Mouse (Mus musculus): ENCODE results near the gene Recql5. TPM values are rescaled to one million over a fixed set of nuclear protein-coding genes. Genes with fewer than 3 reads are reported as not detected.

Recql5 gene
- polyA plus RNA-seq, 1 experiment from 2014 or later: 16.0 TPM

DNA sequence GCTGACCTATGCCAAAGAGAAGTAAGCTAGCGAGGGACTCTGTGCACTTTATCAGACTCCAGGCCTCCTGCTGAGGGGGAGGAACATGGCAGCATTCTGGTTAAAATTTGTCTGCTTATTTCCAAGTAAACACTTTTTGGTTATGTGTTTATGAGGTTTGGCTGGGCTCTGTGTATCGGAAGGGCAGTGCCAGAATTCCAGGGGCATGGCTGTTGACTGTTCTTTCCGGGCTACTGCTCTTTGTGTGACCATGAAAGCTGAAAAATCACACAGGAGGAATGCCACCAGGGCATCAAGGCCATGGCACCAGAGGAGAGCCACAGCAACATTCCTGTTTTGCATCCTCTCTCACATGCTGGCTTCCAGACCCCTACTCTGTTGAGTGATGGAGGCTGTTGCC lies 27.2 kb downstream of the Recql5 start:
- H3K4me2 ChIP-seq (replicated peaks; ENCODE audit: low read depth, low read length): no peak overlapping the region
- no peaks in the 10 kb centered on the region for H3K36me3 ChIP-seq (ENCODE audit: control insufficient read depth, insufficient read depth, low read length)
- H3K4me1 ChIP-seq (replicated peaks; ENCODE audit: control insufficient read depth, insufficient read depth, low read length): no peaks in the 10 kb centered on the region
- H3K9me3 ChIP-seq (ENCODE audit: control insufficient read depth, low read length): no peaks in the 10 kb centered on the region
- no peak overlapping the region for H3K9ac ChIP-seq (ENCODE audit: low read depth, low read length)
- DNase-seq (ENCODE audit: low spot score): no peak
- ATAC-seq (ENCODE audit: low FRiP score): no peak
- 82% methylated on average over 3 of the region's 3 CpGs for WGBS
- no peak overlapping the region for H3K4me3 ChIP-seq (ENCODE audit: low read depth, low read length)
- H3K27me3 ChIP-seq (ENCODE audit: control insufficient read depth, insufficient read depth, low read length): no peaks in the 10 kb centered on the region
- no peak overlapping the region for H3K27ac ChIP-seq (ENCODE audit: low read depth, low read length)

DNA sequence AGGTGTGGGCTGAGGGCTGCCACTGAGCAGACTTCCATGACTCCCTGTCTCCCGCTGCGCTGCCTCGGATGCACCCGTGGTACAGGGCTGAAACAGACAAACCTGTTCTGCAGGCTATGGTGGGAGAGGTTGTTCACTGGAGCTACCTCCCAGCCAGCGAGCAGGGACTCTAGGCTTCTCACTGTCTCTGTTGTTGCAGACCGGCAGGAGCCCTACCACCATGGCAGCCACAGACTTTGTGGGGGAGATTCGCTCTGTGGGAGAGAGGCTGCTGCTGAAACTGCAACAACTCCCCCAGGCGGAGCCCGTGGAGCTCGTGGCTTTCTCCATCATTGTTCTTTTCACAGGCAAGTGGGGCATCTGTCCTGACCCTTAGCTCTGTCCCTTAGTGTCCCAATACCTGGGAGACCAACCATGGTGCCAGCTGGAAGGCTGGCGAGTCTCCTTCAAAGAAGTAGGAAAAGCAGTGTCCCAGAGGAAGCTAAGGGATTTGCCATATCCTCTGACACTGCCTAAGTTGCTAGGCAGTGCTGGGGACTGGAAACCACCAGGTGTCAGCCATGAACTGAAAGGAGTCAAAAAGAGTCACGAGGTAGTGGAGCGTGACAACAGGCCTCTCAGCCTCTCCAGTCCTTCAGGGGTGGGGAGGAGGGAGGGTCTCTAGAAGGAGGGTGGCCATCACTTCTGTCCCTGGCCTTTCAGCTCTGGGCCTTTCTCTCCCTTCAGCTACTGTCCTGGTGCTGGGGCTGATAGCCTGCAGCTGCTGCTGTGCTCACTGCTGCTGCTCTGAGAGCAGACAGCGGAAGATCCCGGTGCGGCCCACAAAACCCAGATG lies 28.1 kb downstream of the Recql5 start:
- ATAC-seq (ENCODE audit: low FRiP score) (no peak), DNase-seq (ENCODE audit: low spot score) (no peak)
- Histone ChIP-seq H3K4me1 (replicated peaks; ENCODE audit: control insufficient read depth, insufficient read depth, low read length) (peaks cover 2% of the 10 kb centered on the region), H3K9ac (ENCODE audit: low read depth, low read length) (no peak overlapping the region), H3K27me3 (ENCODE audit: control insufficient read depth, insufficient read depth, low read length) (no peaks in the 10 kb centered on the region), H3K4me3 (ENCODE audit: low read depth, low read length) (no peak overlapping the region), H3K4me2 (replicated peaks; ENCODE audit: low read depth, low read length) (no peak overlapping the region), H3K9me3 (ENCODE audit: control insufficient read depth, low read length) (no peaks in the 10 kb centered on the region), H3K27ac (ENCODE audit: low read depth, low read length) (0 out of 2 replicates have a peak overlapping the region, but pooled peaks have one; percentile 24), H3K36me3 (ENCODE audit: control insufficient read depth, insufficient read depth, low read length) (no peaks in the 10 kb centered on the region)
- WGBS: 46% methylated on average over 16 of the region's 16 CpGs

DNA sequence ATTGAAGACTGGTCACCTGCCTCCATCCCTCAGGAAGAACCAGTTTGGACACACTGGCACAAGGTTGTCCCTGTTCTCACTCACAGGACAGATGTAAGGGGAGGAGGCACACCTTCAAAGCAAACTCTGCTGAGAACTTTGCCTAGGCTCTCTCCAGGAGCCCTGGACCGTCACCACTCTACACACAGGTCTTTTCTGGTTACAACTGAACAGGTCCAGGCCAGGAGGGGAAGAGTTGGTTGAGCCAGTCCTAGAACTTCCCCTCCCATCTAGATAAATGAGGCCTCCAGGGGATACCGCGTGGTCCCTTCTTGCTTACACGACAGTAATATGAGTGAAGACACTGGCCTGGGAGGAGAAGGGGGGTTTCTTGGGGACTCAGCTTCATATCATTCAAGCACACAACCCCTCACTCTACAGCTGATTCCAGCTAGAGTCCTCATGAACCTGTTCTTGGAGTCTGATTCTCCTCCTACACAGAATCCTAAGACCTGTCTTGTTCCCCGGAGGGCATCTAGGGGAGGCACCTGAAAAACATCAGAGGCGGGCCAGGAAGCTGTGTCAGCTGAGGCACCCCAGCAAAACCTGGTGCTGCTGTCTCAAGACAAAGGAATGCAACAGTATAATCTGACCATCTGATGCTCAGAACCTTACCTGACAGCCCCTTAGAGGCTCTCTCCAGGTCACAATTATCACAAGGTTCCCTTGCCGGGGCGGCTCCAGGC lies 28.9 kb downstream of the Recql5 start:
- Histone ChIP-seq H3K4me3 (ENCODE audit: low read depth, low read length) (no peak overlapping the region), H3K9me3 (ENCODE audit: control insufficient read depth, low read length) (no peaks in the 10 kb centered on the region), H3K4me1 (replicated peaks; ENCODE audit: control insufficient read depth, insufficient read depth, low read length) (peaks cover 7% of the 10 kb centered on the region), H3K36me3 (ENCODE audit: control insufficient read depth, insufficient read depth, low read length) (no peaks in the 10 kb centered on the region), H3K4me2 (replicated peaks; ENCODE audit: low read depth, low read length) (no peak overlapping the region), H3K27ac (ENCODE audit: low read depth, low read length) (no peak overlapping the region), H3K27me3 (ENCODE audit: control insufficient read depth, insufficient read depth, low read length) (no peaks in the 10 kb centered on the region), H3K9ac (ENCODE audit: low read depth, low read length) (no peak overlapping the region)
- DNase-seq (ENCODE audit: low spot score) (no peak), ATAC-seq (ENCODE audit: low FRiP score) (no peak)
- 83% methylated on average over 8 of the region's 8 CpGs for WGBS

DNA sequence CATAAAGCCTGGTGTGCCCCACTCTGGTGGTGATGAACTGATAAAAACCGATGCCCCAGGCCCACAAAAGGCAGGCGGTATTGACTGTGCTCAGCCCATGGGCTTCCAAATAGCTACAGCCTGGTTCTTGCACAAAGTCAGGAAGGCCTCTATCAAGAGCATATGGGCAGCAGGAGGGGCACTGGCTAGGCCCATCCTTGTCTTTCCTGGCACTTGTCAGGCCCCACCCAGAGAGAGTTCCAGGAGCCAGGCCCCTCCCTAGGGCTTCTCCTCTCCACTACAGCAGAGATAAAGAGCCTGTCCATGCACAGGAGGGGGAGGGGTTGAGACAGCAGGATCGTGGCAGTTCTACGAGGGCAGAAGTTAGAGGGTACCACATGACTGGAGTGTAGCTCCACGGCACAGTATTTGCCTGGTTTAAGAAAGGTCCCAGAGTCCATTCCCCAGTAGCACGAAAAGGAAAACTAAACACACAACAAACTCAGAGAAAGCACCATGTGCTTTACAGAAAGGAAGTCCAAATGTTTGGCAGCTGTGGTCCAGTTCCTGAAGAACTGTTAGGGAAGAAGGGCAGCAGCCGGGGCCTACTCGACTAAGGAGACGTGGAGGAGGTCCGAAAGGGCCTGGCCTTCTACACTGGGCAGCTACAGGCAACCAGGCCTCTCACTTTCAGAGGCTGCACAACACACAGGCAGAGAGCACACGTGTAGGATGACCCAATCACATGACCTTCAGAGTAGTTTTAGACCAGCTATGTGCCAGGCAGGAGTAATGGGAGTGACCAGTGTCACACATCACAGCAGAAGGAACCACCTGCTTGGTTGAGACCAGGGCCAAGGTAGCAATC lies 29.7 kb downstream of the Recql5 start:
- no peak overlapping the region for H3K4me3 ChIP-seq (ENCODE audit: low read depth, low read length)
- WGBS: 77% methylated on average over 11 of the region's 11 CpGs
- no peak for ATAC-seq (ENCODE audit: low FRiP score)
- H3K4me1 ChIP-seq (replicated peaks; ENCODE audit: control insufficient read depth, insufficient read depth, low read length): peaks cover 7% of the 10 kb centered on the region
- no peak overlapping the region for H3K27ac ChIP-seq (ENCODE audit: low read depth, low read length)
- no peaks in the 10 kb centered on the region for H3K36me3 ChIP-seq (ENCODE audit: control insufficient read depth, insufficient read depth, low read length)
- H3K27me3 ChIP-seq (ENCODE audit: control insufficient read depth, insufficient read depth, low read length): no peaks in the 10 kb centered on the region
- no peak overlapping the region for H3K4me2 ChIP-seq (replicated peaks; ENCODE audit: low read depth, low read length)
- DNase-seq (ENCODE audit: low spot score): no peak
- H3K9ac ChIP-seq (ENCODE audit: low read depth, low read length): no peak overlapping the region
- H3K9me3 ChIP-seq (ENCODE audit: control insufficient read depth, low read length): no peaks in the 10 kb centered on the region

DNA sequence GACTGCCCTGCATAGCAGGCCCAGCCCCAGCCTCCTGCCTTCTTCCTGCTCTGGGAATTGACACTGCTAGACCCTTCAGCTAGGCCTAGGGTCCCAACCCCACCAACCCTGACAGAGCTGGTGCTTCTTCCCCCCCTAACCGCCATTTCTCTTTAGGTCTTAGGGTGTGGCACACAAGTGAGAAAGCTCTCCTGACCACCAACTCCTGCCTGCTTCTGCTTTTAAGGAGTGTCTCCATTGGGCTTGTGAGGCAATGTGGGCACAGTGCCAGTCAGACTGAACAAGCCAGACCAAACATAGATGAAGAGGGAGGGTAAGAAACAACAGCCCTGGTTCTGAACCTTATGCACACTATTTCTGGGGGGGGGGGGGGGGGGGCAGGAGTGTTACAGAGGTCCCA lies 30.4 kb downstream of the Recql5 start:
- no peaks in the 10 kb centered on the region for H3K27me3 ChIP-seq (ENCODE audit: control insufficient read depth, insufficient read depth, low read length)
- H3K36me3 ChIP-seq (ENCODE audit: control insufficient read depth, insufficient read depth, low read length): no peaks in the 10 kb centered on the region
- WGBS: 91% methylated on average over 1 of the region's 1 CpGs
- no peak for DNase-seq (ENCODE audit: low spot score)
- H3K9me3 ChIP-seq (ENCODE audit: control insufficient read depth, low read length): no peaks in the 10 kb centered on the region
- H3K4me1 ChIP-seq (replicated peaks; ENCODE audit: control insufficient read depth, insufficient read depth, low read length): peaks cover 7% of the 10 kb centered on the region
- H3K4me3 ChIP-seq (ENCODE audit: low read depth, low read length): no peak overlapping the region
- H3K27ac ChIP-seq (ENCODE audit: low read depth, low read length): no peak overlapping the region
- H3K9ac ChIP-seq (ENCODE audit: low read depth, low read length): no peak overlapping the region
- ATAC-seq (ENCODE audit: low FRiP score): no peak
- no peak overlapping the region for H3K4me2 ChIP-seq (replicated peaks; ENCODE audit: low read depth, low read length)

DNA sequence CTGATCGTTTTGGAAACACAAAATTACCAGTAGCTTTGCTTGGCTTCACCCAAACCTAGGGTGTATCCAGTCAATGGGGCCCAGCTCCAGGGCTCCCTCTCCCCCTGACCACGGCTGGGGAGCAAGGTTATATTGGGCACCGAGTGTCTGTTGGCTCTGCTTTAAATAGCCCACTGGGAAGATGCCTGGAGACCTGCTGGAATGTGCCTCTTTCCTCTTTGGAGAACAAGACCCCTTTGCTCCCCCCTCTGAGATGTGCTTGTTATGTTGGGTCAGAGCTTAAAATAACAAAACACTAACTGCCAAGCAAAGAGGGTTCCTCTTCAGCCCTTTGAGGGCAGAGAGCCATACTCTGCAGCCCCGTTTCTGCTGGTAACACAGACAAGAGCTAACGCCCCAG lies 31.1 kb downstream of the Recql5 start:
- ATAC-seq (ENCODE audit: low FRiP score) (no peak), DNase-seq (ENCODE audit: low spot score) (no peak)
- no peak overlapping the region for H3K4me3 ChIP-seq (ENCODE audit: low read depth, low read length)
- H3K9ac ChIP-seq (ENCODE audit: low read depth, low read length): no peak overlapping the region
- H3K9me3 ChIP-seq (ENCODE audit: control insufficient read depth, low read length): no peaks in the 10 kb centered on the region
- peaks cover 7% of the 10 kb centered on the region for H3K4me1 ChIP-seq (replicated peaks; ENCODE audit: control insufficient read depth, insufficient read depth, low read length)
- 80% methylated on average over 5 of the region's 5 CpGs for WGBS
- no peak overlapping the region for H3K27ac ChIP-seq (ENCODE audit: low read depth, low read length)
- H3K27me3 ChIP-seq (ENCODE audit: control insufficient read depth, insufficient read depth, low read length): no peaks in the 10 kb centered on the region
- H3K4me2 ChIP-seq (replicated peaks; ENCODE audit: low read depth, low read length): no peak overlapping the region
- H3K36me3 ChIP-seq (ENCODE audit: control insufficient read depth, insufficient read depth, low read length): no peaks in the 10 kb centered on the region

DNA sequence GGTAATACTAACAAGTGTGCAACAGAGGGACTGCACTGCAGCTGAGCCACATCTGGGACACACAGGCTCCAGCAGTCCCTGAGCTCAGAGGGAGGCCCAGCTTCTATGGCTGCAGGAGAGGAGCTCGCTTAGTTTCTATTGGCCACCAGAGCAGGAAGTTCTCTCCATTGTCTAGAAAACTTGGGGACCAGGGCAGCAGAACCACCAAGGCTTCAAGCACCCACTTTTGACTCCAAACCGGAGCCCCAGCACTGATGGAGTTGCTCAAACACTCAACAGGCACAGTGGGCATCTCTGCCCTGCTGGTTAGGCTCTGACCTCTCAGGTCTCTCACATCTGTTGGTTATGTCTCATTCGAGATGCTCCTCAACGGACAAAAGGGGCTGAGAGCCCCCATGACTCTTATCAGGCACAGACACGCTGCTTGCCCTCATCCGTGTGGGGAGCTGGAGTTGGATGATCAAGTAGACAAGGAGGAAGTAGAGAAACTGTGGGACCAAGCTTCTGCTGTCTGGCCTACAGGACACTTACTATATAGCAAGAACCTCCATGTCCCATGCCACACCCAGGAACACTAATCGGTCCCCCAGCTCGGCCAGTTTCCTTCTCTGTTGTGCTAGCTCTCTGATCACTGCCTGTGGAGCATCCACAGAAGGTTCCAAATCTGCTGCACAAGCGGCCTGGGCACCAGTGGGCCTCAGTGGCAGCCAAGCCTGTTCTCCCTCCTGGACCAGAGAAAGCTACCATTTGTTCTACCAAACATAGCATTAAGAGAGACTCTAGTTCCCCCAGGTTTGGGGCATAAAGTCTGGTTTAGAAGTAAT lies 31.7 kb downstream of the Recql5 start:
- H3K4me1 ChIP-seq (replicated peaks; ENCODE audit: control insufficient read depth, insufficient read depth, low read length): peaks cover 7% of the 10 kb centered on the region
- H3K9me3 ChIP-seq (ENCODE audit: control insufficient read depth, low read length): no peaks in the 10 kb centered on the region
- no peak overlapping the region for H3K4me2 ChIP-seq (replicated peaks; ENCODE audit: low read depth, low read length)
- no peaks in the 10 kb centered on the region for H3K27me3 ChIP-seq (ENCODE audit: control insufficient read depth, insufficient read depth, low read length)
- H3K9ac ChIP-seq (ENCODE audit: low read depth, low read length): no peak overlapping the region
- DNase-seq (ENCODE audit: low spot score) (no peak), ATAC-seq (ENCODE audit: low FRiP score) (no peak)
- no peak overlapping the region for H3K4me3 ChIP-seq (ENCODE audit: low read depth, low read length)
- H3K27ac ChIP-seq (ENCODE audit: low read depth, low read length): no peak overlapping the region
- H3K36me3 ChIP-seq (ENCODE audit: control insufficient read depth, insufficient read depth, low read length): no peaks in the 10 kb centered on the region
- WGBS: 87% methylated on average over 9 of the region's 9 CpGs
